In the genomic region with DNA sequence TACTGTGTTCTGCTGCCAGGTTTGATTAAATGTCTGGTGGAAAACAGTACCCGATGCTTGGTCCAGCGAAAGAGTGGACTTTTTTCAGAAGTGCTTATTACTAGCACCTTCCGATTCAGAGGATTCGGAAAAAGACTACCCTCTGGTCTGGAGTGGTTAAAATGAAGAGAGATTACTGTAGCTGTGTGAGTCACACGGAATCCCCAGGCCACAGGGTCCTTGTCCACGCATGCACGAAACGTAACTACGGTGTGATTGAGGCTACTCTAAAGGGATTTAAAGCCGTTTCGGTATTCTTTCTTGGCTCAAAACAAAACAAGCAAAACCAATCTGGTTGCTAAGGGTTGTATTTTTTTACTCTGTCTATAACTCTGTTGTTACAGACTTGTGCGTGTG, we compare ENCODE assay signal across 8 mouse cellular contexts. TPM values are rescaled to one million over a fixed set of nuclear protein-coding genes. Genes with fewer than 3 reads are reported as not detected.
A peak's percentile ranks its signal among the peaks of the same experiment; 100 is the strongest.
DNase-seq lines count a peak whose midpoint lies in the region; ATAC-seq and TF ChIP-seq lines count a peak whose summit lies in the region.

No protein-coding gene starts in this region.

- no peak for TF ChIP-seq CTCF in kidney, postnatal 0 days (IDR thresholded peaks at IDR 0.05; ENCODE audit: low read depth)
- no peak for TF ChIP-seq CTCF in cortical plate, adult 2 months (IDR thresholded peaks at IDR 0.05; ENCODE audit: extremely low read depth, insufficient read depth, low read length)

- H3K9ac ChIP-seq in kidney, postnatal 0 days (ENCODE audit: low read depth, low read length), result peak overlapping the region; percentile 72
- peak overlapping the region; percentile 76 for H3K9ac ChIP-seq in hindbrain, embryonic 13.5 days
- H3K9ac ChIP-seq in midbrain, embryonic 15.5 days, result peak overlapping the region; percentile 43; the same call in 1 of the 2 replicates

- no peaks in the 10 kb centered on the region for H3K4me1 ChIP-seq in kidney, postnatal 0 days (replicated peaks; ENCODE audit: insufficient read depth, low read length)
- no peaks in the 10 kb centered on the region for H3K4me1 ChIP-seq in cortical plate, adult 2 months (ENCODE audit: control insufficient read depth, insufficient read depth, low read length)
- peaks cover 21% of the 10 kb centered on the region for H3K4me1 ChIP-seq in hindbrain, embryonic 13.5 days (replicated peaks)
- peaks cover 22% of the 10 kb centered on the region for H3K4me1 ChIP-seq in midbrain, embryonic 15.5 days

- peak overlapping the region; percentile 83; the same call in 1 of the 2 replicates for H3K27ac ChIP-seq in kidney, postnatal 0 days
- H3K27ac ChIP-seq in cortical plate, adult 2 months (ENCODE audit: insufficient read depth, low read length), result 0 out of 2 replicates have a peak overlapping the region, but pooled peaks have one; percentile 14
- H3K27ac ChIP-seq in hindbrain, embryonic 13.5 days, result no peak overlapping the region
- no peak overlapping the region for H3K27ac ChIP-seq in midbrain, embryonic 15.5 days

- no peak for DNase-seq in kidney, postnatal 0 days (ENCODE audit: low spot score)
- DNase-seq in kidney, adult 11 months, result no peak
- no peak for DNase-seq in embryo, embryonic 10 days (ENCODE audit: low spot score)
- no peak for DNase-seq in ovary, postnatal 10 days (ENCODE audit: low spot score)

- TF ChIP-seq POLR2A in cortical plate, adult 2 months (IDR thresholded peaks at IDR 0.05; ENCODE audit: extremely low read depth, insufficient read depth, low read length), result no peak

- WGBS in kidney, postnatal 0 days, result 4% methylated on average over 12 of the region's 12 CpGs
- 5% methylated on average over 12 of the region's 12 CpGs for WGBS in hindbrain, embryonic 13.5 days
- WGBS in midbrain, embryonic 15.5 days, result 5% methylated on average over 12 of the region's 12 CpGs

- ATAC-seq in kidney, postnatal 0 days (replicated peaks; ENCODE audit: low FRiP score, low read depth), result no peak
- peak; percentile 11; the same call in 1 of the 2 replicates for ATAC-seq in hindbrain, embryonic 13.5 days (ENCODE audit: low FRiP score)
- ATAC-seq in midbrain, embryonic 15.5 days (replicated peaks), result no peak
- ATAC-seq in granulocyte monocyte progenitor cell, adult 5-6 weeks (replicated peaks; ENCODE audit: poor library complexity, severe bottlenecking), result no peak; the same call in 1 of the 2 replicates

- peak overlapping the region; percentile 65 for H3K4me3 ChIP-seq in kidney, postnatal 0 days (replicated peaks; ENCODE audit: low read depth, low read length)
- H3K4me3 ChIP-seq in cortical plate, adult 2 months (ENCODE audit: insufficient read depth, low read length), result peak overlapping the region; percentile 67
- peak overlapping the region; percentile 68 for H3K4me3 ChIP-seq in hindbrain, embryonic 13.5 days
- peak overlapping the region; percentile 69 for H3K4me3 ChIP-seq in midbrain, embryonic 15.5 days

- H3K27me3 ChIP-seq in kidney, postnatal 0 days (ENCODE audit: insufficient read depth, low read length), result peaks cover 20% of the 10 kb centered on the region
- peaks cover 69% of the 10 kb centered on the region for H3K27me3 ChIP-seq in hindbrain, embryonic 13.5 days
- peaks cover 44% of the 10 kb centered on the region for H3K27me3 ChIP-seq in midbrain, embryonic 15.5 days (replicated peaks)

- peak overlapping the region; percentile 93 for H3K4me2 ChIP-seq in kidney, postnatal 0 days (ENCODE audit: low read length)
- H3K4me2 ChIP-seq in hindbrain, embryonic 13.5 days, result peak overlapping the region; percentile 100
- peak overlapping the region; percentile 98 for H3K4me2 ChIP-seq in midbrain, embryonic 15.5 days

- H3K36me3 ChIP-seq in kidney, postnatal 0 days (ENCODE audit: insufficient read depth, low read length), result no peaks in the 10 kb centered on the region
- H3K36me3 ChIP-seq in hindbrain, embryonic 13.5 days, result no peaks in the 10 kb centered on the region
- H3K36me3 ChIP-seq in midbrain, embryonic 15.5 days (replicated peaks), result no peaks in the 10 kb centered on the region

- H3K9me3 ChIP-seq in kidney, postnatal 0 days (replicated peaks; ENCODE audit: low read length), result no peaks in the 10 kb centered on the region
- H3K9me3 ChIP-seq in hindbrain, embryonic 13.5 days, result no peaks in the 10 kb centered on the region
- H3K9me3 ChIP-seq in midbrain, embryonic 15.5 days, result no peaks in the 10 kb centered on the region

RNA-seq across cellular contexts. Expression of gene Ocln, which starts 0.5 kb away (rescaled TPM):
- polyA plus RNA-seq in kidney, postnatal 0 days (2015; fragmentation: Nextera tagmentation; extraction: Ambion mirVana), result 35.3 and 37.8 TPM in 2 replicates
- 9.3 and 10.3 TPM in 2 replicates for polyA plus RNA-seq in cortical plate, adult 2 months (2012; rRNA removed)
- polyA plus RNA-seq in hindbrain, embryonic 13.5 days (2015; fragmentation: Nextera tagmentation; extraction: Ambion mirVana), result 5.4 and 9.1 TPM in 2 replicates
- 7.4 and 8.6 TPM in 2 replicates for polyA plus RNA-seq in midbrain, embryonic 15.5 days (2015; fragmentation: Nextera tagmentation; extraction: Ambion mirVana)
- not detected in 2 replicates for total RNA-seq in granulocyte monocyte progenitor cell, adult 5-6 weeks (2014; fragmentation: Nextera tagmentation)
- total RNA-seq in granulocyte monocyte progenitor cell, adult 5-6 weeks (2017), result not detected in 2 replicates

Comparison
In these comparisons a context has a peak if more than half of its experiments do, and no peak if none do; other contexts are left out.
1. H3K27ac ChIP-seq: peak in kidney, postnatal 0 days (single experiment) and cortical plate, adult 2 months (single experiment); none in hindbrain, embryonic 13.5 days (single experiment) and midbrain, embryonic 15.5 days (single experiment).
2. Peak in every context shown above with its lines, with median percentiles within 50 percentile points of each other: H3K4me2 ChIP-seq, H3K4me3 ChIP-seq and H3K9ac ChIP-seq.